Mouse (Mus musculus) midbrain, embryonic 15.5 days (tissue): ENCODE results near the gene Cwc25. TPM values are rescaled to one million over a fixed set of nuclear protein-coding genes. Genes with fewer than 3 reads are reported as not detected.

Experiments used
- ATAC-seq: fragments of 200-750 bp; cut with Nextera tagmentation; replicated peaks from 2 replicates; pipeline ENCODE4 v1.8.0; 2017; ENCODE audit warnings: moderate TSS enrichment
- H3K27ac ChIP-seq: fragments of 300-500 bp; sonication (generic); 2 replicates; pipeline ENCODE4 v1.5.1; 2015; ENCODE audit warnings: mild to moderate bottlenecking, inconsistent platforms
- H3K27me3 ChIP-seq: fragments of 300-500 bp; sonication (generic); replicated peaks from 2 replicates; pipeline ENCODE4 v1.6.1; 2015; ENCODE audit warnings: inconsistent platforms
- H3K36me3 ChIP-seq: fragments of 300-500 bp; sonication (generic); replicated peaks from 2 replicates; pipeline ENCODE4 v1.6.1; 2015; ENCODE audit warnings: inconsistent platforms
- H3K4me1 ChIP-seq: fragments of 300-500 bp; sonication (generic); 2 replicates; pipeline ENCODE4 v1.6.1; 2015; ENCODE audit warnings: inconsistent platforms
- H3K4me2 ChIP-seq: fragments of 300-500 bp; sonication (generic); 2 replicates; pipeline ENCODE4 v1.6.1; 2015; ENCODE audit warnings: inconsistent platforms, mild to moderate bottlenecking, moderate library complexity
- H3K4me3 ChIP-seq: fragments of 300-500 bp; sonication (generic); 2 replicates; pipeline ENCODE4 v1.5.1; 2015; ENCODE audit warnings: mild to moderate bottlenecking, inconsistent platforms
- H3K9ac ChIP-seq: fragments of 300-500 bp; sonication (generic); 2 replicates; pipeline ENCODE4 v1.6.1; 2015; ENCODE audit warnings: mild to moderate bottlenecking, inconsistent platforms
- H3K9me3 ChIP-seq: fragments of 300-500 bp; sonication (generic); 2 replicates; pipeline ENCODE4 v1.6.1; 2016; ENCODE audit warnings: inconsistent platforms
- WGBS: fragments of 180-500 bp; shearing (Covaris S2); methylation state at CpG from one replicate; pipeline ENCODE4 v1.1.7; 2015; ENCODE audit warnings: mixed read lengths; 5-methylcytosine and 5-hydroxymethylcytosine counted together
- polyA plus RNA-seq: library from polyadenylated mRNA; unstranded; fragments of >200 nt; fragmentation: Nextera tagmentation; extraction: Ambion mirVana; gene quantifications from 2 replicates; pipeline ENCODE4 v1.2.1, GENCODE M21; 2015

Cwc25 gene
- polyA plus RNA-seq = 16.2 and 17.6 TPM in 2 replicates

DNA sequence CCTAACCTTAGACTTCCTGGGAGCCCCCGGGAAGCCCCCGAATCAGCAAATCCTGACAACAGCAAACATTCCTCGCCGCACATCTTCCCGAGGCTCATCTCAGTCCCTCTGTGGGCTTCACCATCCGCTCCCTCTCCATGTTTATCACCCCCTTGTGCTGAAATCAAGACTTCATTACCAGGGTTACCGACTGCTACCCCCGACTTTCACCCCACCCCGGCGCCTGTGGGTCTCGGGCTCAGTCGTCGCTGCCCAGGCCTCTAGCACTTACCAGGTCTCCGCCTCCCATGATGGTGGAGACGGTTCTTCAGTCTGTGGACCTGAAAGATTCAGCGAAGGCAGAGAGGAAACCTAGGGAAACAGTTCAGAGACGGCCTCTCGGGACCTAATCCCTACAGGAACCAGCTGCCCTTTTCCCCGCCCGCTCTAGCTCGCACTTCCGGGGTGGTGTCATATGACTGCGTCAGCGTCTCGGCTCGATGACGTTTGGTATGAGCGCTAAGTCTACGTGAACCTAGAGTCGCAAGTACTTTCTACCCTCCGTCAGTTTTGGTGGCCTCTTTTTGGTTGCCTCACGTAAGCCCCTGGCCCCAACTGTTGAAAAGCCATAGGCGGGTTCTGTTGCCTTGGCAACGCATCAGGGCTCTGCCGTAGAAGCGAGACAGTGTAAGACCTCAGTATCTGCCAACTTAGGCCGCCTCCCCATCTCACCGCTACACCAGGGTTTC, at the start of gene Cwc25:
Gene Cwc25, minus strand, starts transcription at position 403 of the 728 bp plus-strand sequence.
- under 1% methylated on average over 38 of the region's 38 CpGs for WGBS
- H3K9me3 ChIP-seq = no peaks in the 10 kb centered on the region
- H3K4me1 ChIP-seq = peaks cover 23% of the 10 kb centered on the region
- H3K27me3 ChIP-seq = no peaks in the 10 kb centered on the region
- peaks cover 22% of the 10 kb centered on the region for H3K36me3 ChIP-seq
- peak within 1 kb of the TSS; percentile 81 for H3K4me2 ChIP-seq
- peak within 1 kb of the TSS; percentile 91 for H3K9ac ChIP-seq
- peak; percentile 97 for ATAC-seq
- peak within 1 kb of the TSS; percentile 90 for H3K27ac ChIP-seq
- H3K4me3 ChIP-seq = peak within 1 kb of the TSS; percentile 82

DNA sequence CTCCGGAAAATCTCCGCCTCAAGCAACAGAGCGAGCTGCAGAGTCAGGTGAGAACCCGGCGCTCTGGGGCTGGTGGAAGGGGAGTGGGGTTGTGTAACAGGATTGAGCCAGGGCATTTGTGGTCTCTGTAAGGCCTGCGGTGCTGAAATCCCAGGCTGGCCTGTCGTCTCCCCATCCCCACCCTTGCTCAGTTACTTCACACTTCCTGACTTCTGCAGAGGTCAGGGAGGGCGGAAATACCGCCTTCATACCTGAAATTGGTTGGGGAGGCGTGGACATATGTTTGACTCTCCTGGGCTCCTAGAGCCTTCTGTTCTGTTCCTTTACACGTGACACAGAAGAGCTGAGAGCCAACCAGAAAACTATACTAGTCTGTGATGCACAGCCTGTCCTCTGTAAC, 49.4 kb upstream of the Cwc25 start:
- Histone ChIP-seq H3K36me3 (peaks cover 8% of the 10 kb centered on the region; the same call in 1 of the 2 replicates), H3K9ac (no peak overlapping the region), H3K9me3 (no peaks in the 10 kb centered on the region), H3K4me3 (no peak overlapping the region), H3K4me1 (peaks cover 67% of the 10 kb centered on the region), H3K4me2 (no peak overlapping the region), H3K27ac (0 out of 2 replicates have a peak overlapping the region, but pooled peaks have one; percentile 56), H3K27me3 (no peaks in the 10 kb centered on the region)
- no peak for ATAC-seq
- WGBS = 67% methylated on average over 11 of the region's 11 CpGs

DNA sequence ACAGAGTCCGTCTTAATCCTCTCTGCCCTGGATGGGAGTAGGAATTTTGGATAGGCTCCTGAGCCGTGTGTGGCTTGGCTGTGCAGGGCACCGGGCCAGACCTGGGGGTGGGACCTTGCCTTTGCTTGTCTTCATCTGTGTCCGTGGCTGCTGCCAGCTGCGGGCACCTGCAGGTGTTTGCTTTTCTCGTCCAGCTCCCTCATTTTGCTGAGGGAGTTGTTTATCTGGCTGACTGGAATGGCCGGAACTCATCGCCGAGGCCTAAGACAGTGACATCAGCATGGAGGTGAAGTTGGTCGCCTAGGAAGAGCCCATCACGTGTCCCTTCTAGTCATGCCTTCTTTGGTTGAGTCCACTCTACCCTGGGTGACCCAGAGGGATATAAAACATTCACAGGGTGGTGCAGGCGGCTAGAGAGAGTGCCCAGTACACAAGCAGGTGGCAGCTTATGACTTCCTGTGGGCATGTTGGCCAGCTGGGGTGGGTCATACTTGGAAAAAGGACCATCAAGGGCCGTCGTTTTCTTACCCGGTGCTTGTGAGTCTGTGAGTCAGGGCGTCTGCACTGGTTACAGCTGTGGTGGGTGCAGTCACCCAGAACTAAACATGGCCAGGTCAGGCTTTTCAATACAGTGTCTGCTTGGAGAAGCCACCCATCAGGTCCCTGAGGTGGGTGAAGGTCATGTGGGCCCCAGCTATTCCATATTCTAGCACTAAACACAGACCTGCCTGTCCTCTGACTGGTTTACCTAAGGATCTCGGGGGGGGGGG, 47.6 kb upstream of the Cwc25 start:
- no peak overlapping the region for H3K9ac ChIP-seq
- peaks cover 15% of the 10 kb centered on the region for H3K36me3 ChIP-seq
- no peaks in the 10 kb centered on the region for H3K9me3 ChIP-seq
- H3K27ac ChIP-seq = peak overlapping the region; percentile 94
- 65% methylated on average over 17 of the region's 17 CpGs for WGBS
- H3K4me2 ChIP-seq = no peak overlapping the region
- no peak overlapping the region for H3K4me3 ChIP-seq
- ATAC-seq = no peak
- H3K27me3 ChIP-seq = no peaks in the 10 kb centered on the region
- H3K4me1 ChIP-seq = peaks cover 82% of the 10 kb centered on the region

DNA sequence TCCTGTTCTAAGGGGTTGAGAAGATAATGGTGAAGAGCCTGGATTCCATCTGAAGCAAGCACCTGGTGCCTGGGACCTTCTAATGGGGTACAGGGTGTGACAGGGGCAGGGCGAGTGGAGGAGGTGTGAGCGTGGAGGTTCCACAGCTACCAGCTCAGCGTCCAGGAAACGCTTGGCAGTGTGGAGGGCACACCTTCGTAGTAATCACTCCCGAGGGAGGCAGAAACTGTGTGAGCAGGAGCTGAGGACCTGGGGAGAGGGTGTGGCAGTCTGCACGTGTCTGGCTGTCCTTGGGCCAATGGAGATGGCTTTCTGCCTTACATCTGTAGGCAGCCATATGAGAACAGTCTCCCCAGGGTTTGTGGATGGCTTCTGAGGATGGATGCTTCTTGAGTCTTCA, 46.7 kb upstream of the Cwc25 start:
- Histone ChIP-seq H3K27me3 (no peaks in the 10 kb centered on the region), H3K9ac (peak overlapping the region; percentile 15; the same call in 1 of the 2 replicates), H3K4me3 (peak overlapping the region; percentile 18; the same call in 1 of the 2 replicates), H3K9me3 (no peaks in the 10 kb centered on the region), H3K4me1 (peaks cover 83% of the 10 kb centered on the region), H3K27ac (peak overlapping the region; percentile 94), H3K4me2 (peak overlapping the region; percentile 43), H3K36me3 (peaks cover 20% of the 10 kb centered on the region)
- peak; percentile 48 for ATAC-seq
- 24% methylated on average over 7 of the region's 7 CpGs for WGBS

DNA sequence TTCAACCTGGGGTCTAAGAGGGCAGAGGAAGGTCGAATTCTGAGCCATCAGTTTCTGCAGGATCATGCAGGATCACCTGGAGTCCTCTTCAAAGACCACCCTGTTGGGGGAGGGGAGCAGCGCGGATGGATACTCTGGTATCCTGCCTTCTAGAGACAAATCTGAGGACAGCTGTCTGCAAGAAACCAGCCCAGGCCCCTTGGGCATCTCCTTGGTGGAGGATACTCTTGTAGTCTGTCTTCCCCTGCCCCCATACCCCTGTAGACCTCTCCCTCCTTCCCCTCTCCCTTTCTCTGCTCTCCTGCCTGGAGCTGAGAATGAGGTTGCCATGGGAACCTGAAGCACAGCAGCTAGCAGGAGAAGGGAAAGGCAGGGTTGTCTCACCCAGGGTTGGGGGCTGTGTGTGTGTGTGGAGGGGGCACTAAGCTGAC, 46.1 kb upstream of the Cwc25 start:
- no peaks in the 10 kb centered on the region for H3K9me3 ChIP-seq
- peak overlapping the region; percentile 43 for H3K4me2 ChIP-seq
- H3K36me3 ChIP-seq = peaks cover 20% of the 10 kb centered on the region
- H3K9ac ChIP-seq = peak overlapping the region; percentile 15
- H3K27ac ChIP-seq = peak overlapping the region; percentile 94
- 8% methylated on average over 3 of the region's 3 CpGs for WGBS
- peak overlapping the region; percentile 18 for H3K4me3 ChIP-seq
- H3K4me1 ChIP-seq = peaks cover 85% of the 10 kb centered on the region
- no peaks in the 10 kb centered on the region for H3K27me3 ChIP-seq
- peak; percentile 92 for ATAC-seq

DNA sequence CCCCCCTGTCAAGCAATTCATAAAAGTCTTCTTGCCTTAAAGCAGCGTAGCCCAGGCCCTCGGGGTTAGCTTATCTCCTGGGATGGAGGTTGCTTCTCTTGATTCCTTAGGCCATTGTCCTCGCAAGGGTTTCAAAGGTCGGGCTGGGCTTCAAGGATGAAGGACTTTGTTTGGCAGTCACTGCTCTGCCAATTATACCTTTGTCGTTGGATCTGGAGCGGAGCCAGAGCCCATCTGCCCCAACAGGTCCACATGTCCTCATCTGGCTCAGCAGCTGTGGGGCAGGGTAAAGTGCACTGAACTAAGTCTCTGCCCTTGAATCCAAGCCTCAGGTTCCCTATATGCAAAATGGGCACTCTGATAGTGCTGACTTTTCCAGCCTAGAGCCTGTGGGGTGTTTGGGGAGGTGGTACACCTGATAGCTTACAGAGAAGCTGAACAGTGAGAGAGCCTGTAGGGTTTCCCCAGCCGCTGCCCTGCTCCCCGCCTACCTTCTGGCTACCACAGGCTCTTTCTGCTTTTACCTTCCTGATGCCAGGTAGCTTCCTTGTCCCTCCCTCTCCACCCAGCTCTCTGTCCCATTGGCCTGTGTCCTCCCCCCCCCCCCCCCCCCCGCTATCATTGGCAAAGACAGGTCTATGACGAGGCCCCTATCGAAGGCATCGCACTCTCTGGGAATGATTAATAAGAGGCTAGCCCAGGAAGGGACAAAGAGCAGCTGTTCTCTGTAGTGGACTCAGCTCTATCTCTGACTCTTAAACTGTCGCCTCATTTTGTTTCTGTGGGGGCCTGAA, 45.4 kb upstream of the Cwc25 start:
- Histone ChIP-seq H3K27ac (peak overlapping the region; percentile 94), H3K4me3 (peak overlapping the region; percentile 18), H3K9me3 (no peaks in the 10 kb centered on the region), H3K4me2 (peak overlapping the region; percentile 43), H3K27me3 (no peaks in the 10 kb centered on the region), H3K4me1 (peaks cover 87% of the 10 kb centered on the region), H3K36me3 (peaks cover 22% of the 10 kb centered on the region), H3K9ac (peak overlapping the region; percentile 15; the same call in 1 of the 2 replicates)
- ATAC-seq = peak; percentile 35
- WGBS = 21% methylated on average over 12 of the region's 13 CpGs

DNA sequence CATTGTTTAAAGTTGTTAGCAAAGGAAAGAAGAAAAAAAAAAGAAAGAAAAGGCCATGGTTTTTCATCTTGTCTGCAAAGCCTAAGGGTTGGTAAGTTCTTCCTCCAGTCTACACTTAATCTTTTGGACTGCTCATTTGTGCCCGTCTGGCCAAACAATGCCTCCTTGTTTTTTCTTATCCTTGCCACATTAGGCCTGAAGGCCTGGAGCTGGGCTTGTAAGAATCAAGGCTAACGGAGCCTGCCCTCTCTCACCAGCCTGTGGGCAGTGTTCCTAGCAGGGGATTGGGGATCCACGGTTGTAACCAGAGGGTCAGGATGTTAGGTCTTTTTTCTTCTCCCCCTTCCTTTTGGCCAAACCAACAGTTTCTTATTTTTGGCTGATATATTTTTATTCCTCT, 44.6 kb upstream of the Cwc25 start:
- no peaks in the 10 kb centered on the region for H3K27me3 ChIP-seq
- no peak overlapping the region for H3K4me3 ChIP-seq
- H3K27ac ChIP-seq = peak overlapping the region; percentile 94
- H3K4me2 ChIP-seq = no peak overlapping the region
- no peak overlapping the region for H3K9ac ChIP-seq
- ATAC-seq = no peak
- peaks cover 88% of the 10 kb centered on the region for H3K4me1 ChIP-seq
- 7% methylated on average over 3 of the region's 3 CpGs for WGBS
- H3K9me3 ChIP-seq = no peaks in the 10 kb centered on the region
- H3K36me3 ChIP-seq = peaks cover 19% of the 10 kb centered on the region

DNA sequence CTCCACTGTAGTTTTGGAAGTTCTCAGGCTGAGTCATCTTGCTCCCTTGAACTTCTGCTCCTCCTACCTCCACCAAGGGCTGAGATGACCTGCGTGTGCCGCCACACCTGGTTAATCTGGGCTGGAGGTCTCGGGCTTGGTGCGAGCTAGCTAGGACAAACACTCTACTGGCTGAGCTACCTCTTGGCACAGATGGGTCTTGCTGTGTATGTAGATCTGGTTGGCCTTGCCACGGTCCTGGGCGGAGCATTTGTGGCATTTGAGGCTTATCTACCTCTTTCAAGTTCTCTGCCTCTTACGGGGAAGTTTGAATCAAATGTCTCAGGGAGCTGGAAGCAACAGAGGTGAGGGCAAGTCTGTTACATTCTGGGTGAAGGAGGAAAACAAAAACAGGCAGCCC, 44.0 kb upstream of the Cwc25 start:
- H3K4me1 ChIP-seq = peaks cover 88% of the 10 kb centered on the region
- H3K27me3 ChIP-seq = no peaks in the 10 kb centered on the region
- peak overlapping the region; percentile 36; the same call in 1 of the 2 replicates for H3K27ac ChIP-seq
- 79% methylated on average over 7 of the region's 7 CpGs for WGBS
- no peak overlapping the region for H3K9ac ChIP-seq
- H3K4me3 ChIP-seq = no peak overlapping the region
- peaks cover 19% of the 10 kb centered on the region for H3K36me3 ChIP-seq
- H3K9me3 ChIP-seq = no peaks in the 10 kb centered on the region
- no peak overlapping the region for H3K4me2 ChIP-seq
- ATAC-seq = no peak

DNA sequence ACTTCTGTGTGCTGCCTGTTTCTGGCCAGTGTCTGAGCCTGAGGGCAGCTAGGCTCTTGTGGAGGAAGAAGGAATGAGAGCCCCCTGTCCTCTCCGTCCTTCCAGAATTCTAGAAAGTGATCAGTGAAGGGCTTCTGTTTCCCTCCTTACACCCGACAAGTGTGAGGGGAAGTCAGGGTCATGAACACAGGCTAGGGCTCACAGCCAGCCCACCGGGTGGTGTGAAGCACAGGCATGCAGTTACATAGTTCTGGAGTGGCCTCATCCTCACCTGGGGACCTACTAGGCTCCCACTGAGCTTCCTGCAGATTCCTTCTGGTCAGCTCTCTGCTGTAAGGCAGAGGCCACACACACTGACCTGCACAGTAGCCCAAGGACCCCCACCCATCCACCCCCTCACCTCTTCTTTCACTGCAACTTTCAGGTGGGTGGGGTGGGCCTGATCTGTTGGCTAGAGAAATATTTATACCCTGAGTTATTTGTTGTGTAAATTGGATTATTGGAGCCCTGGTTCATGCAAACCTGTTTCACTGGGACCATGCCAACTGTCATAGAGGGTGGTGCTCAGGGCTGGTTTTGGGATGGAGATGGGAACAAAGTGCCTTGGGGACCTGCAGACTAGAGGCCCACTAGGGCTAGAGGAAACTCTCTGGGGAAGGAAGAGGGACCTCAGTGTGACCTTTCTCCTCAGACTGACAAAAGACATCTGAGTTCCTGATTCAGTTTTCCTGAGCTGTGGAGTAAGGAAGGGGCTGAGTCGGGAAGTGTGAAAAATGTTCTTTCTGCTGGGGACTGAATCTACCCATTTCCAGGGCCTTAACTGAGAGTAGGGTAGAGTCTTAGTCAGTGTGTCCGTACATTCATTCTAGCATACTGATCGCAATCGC, 43.1 kb upstream of the Cwc25 start:
- Histone ChIP-seq H3K36me3 (peaks cover 16% of the 10 kb centered on the region), H3K9ac (no peak overlapping the region), H3K4me3 (no peak overlapping the region), H3K9me3 (no peaks in the 10 kb centered on the region), H3K4me1 (peaks cover 92% of the 10 kb centered on the region), H3K27ac (peak overlapping the region; percentile 20; the same call in 1 of the 2 replicates), H3K27me3 (no peaks in the 10 kb centered on the region), H3K4me2 (no peak overlapping the region)
- ATAC-seq = no peak
- WGBS = 75% methylated on average over 7 of the region's 7 CpGs

DNA sequence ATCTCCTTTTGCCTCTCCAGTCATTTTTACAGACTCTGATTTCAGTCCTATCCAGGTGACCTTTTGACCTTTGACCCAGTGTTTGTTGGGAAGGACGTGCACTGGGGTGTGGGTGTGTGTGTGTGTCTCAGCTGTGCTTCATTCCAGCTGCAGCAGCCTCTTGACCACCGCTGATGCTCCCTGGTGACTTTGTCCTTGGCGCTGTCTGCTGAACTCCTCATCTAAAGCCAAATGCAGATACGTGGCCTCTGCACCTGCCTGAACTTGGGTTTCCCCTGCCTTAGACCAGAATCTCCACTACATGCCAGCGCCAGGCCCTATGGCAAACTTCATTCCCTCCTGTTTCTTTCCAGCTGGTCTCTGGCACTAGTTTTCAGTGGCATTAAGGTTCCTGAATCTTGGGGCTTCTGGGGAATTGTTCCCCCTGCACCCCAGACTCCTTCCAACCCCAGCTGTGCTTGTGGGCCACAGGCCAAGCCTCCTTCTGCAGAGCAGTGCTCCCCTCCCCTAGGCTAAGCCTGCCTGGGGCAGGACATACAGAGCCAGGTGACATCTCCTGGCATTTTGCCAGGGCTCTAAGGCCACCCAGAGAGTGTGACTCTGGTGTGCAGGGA, 42.4 kb upstream of the Cwc25 start:
- H3K27ac ChIP-seq = peak overlapping the region; percentile 20; the same call in 1 of the 2 replicates
- no peak overlapping the region for H3K4me3 ChIP-seq
- H3K4me1 ChIP-seq = peaks cover 94% of the 10 kb centered on the region
- no peaks in the 10 kb centered on the region for H3K27me3 ChIP-seq
- H3K9me3 ChIP-seq = no peaks in the 10 kb centered on the region
- WGBS = 49% methylated on average over 5 of the region's 5 CpGs
- ATAC-seq = no peak
- H3K36me3 ChIP-seq = peaks cover 14% of the 10 kb centered on the region
- no peak overlapping the region for H3K4me2 ChIP-seq
- H3K9ac ChIP-seq = no peak overlapping the region

DNA sequence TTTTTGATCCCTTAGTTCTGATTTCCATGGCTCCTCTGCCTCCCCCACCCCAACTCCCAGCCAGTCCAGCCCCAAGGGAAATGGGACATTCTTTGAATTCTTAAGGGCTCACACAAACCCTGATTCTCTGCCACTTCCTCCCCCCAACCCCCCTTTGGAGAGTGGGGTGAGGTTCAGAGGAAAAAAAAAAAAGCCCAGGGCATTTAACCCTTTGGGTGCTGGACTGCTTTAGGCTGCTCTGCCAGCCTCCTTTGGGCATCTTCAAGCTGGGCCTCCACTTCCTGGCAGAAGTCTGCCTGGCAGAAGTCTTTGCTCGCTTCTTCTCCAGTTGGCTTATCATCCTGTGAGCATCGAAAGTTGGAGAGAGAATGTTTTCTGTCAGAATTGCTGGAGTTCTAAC, 41.7 kb upstream of the Cwc25 start:
- no peaks in the 10 kb centered on the region for H3K27me3 ChIP-seq
- H3K4me3 ChIP-seq = no peak overlapping the region
- H3K36me3 ChIP-seq = peaks cover 14% of the 10 kb centered on the region
- H3K4me1 ChIP-seq = peaks cover 89% of the 10 kb centered on the region
- H3K9ac ChIP-seq = no peak overlapping the region
- 74% methylated on average over 2 of the region's 2 CpGs for WGBS
- no peaks in the 10 kb centered on the region for H3K9me3 ChIP-seq
- H3K27ac ChIP-seq = peak overlapping the region; percentile 39; the same call in 1 of the 2 replicates
- H3K4me2 ChIP-seq = no peak overlapping the region
- ATAC-seq = no peak
